Mouse (Mus musculus): ENCODE measurements at regions not wholly inside any gene's neighbourhood (a gene's known extent, or its start where the extent isn't known, plus 50 kb on each side); places are given as distances from the start of the nearest gene placed in this dataset.

DNA sequence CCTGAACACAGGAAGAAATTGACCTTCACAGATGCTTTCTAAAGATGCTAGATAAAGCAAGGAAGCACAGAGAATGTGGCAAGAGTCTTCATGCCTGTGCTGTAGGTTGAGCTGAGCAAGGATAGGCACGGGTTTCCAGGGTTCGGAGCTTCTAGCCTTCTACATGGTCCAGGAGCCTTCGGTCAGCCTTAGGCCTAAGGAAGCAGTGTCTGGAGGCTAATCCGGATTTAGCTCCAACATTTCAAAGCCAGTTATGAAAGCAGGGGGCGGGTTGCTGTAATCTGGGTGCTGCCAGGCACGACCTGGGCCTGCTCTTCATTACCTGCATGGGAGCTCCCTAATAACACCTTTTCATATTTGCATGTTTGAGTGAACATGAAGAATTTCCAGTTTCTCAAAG is 97.5 kb upstream of the Gls start:
- TF ChIP-seq CTCF (IDR thresholded peaks at IDR 0.05; ENCODE audit: low read depth, low read length) (no peak), POLR2A (IDR thresholded peaks at IDR 0.05; ENCODE audit: extremely low read depth, insufficient read depth, low read length) (no peak)

Measured in liver, adult 2 months (tissue).